Mouse (Mus musculus): ENCODE data around the gene Myo1d.

DNA sequence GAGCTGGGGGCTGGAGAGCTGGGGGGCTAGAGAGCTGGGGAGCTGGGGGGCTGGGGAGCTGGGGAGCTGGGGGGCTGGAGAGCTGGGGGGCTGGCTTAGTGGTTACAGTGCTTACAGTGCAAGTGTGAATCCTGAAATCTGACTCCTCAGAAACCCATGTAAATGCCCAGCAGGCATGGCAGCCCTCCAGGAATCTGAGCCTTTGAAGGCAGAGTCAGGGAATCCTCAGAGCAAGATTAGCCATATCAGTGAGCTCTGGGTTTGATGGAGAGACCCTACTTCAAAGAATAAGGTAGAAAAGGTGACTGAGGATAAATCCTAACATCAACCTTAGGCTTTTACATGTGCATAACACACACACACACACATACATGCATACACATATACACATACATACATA is 194.1 kb downstream of the Myo1d start:
- TF ChIP-seq CTCF (IDR thresholded peaks at IDR 0.05; ENCODE audit: extremely low read depth, insufficient read depth, low read length) (no peak), POLR2A (IDR thresholded peaks at IDR 0.05; ENCODE audit: extremely low read depth, insufficient read depth, low read length) (no peak)
